Mouse (Mus musculus) CD4-positive, CD25-positive, alpha-beta regulatory T cell, adult 2 months (primary cell): ENCODE results near the gene Tas2r143.
A peak's percentile ranks its signal among the peaks of the same experiment; 100 is the strongest.

ENCODE experiments used
- DNase-seq: peaks from one replicate; pipeline ENCODE4 v3.0.0-alpha.2; 2012; ENCODE audit warnings: low read depth, low spot score

Tas2r143 gene

GRCm38 (mm10) chr6:42365215-42365614 is 34.8 kb upstream of the Tas2r143 start:
- DNase-seq = no peak

- no peak for DNase-seq
Measured at GRCm38 (mm10) chr6:42369870-42370269, 30.2 kb upstream of the Tas2r143 start.

- DNase-seq = no peak
Measured at GRCm38 (mm10) chr6:42370630-42371363, 29.2 kb upstream of the Tas2r143 start.

GRCm38 (mm10) chr6:42372001-42372400 is 28.0 kb upstream of the Tas2r143 start:
- no peak for DNase-seq

- DNase-seq = no peak
Measured at GRCm38 (mm10) chr6:42372421-42372815, 27.6 kb upstream of the Tas2r143 start.

- peak; percentile 80 for DNase-seq
Measured at GRCm38 (mm10) chr6:42372816-42373547, 27.1 kb upstream of the Tas2r143 start, which contains the start of gene Epha1. Epha1 (minus strand) TSS chr6:42373268.

GRCm38 (mm10) chr6:42373669-42374430 is 26.2 kb upstream of the Tas2r143 start:
- no peak for DNase-seq

GRCm38 (mm10) chr6:42374701-42375100 is 25.3 kb upstream of the Tas2r143 start:
- no peak for DNase-seq

GRCm38 (mm10) chr6:42375131-42375530 is 24.9 kb upstream of the Tas2r143 start:
- no peak for DNase-seq

- DNase-seq = no peak
Measured at GRCm38 (mm10) chr6:42376016-42376415, 24.0 kb upstream of the Tas2r143 start.

- no peak for DNase-seq
Measured at GRCm38 (mm10) chr6:42376504-42377019, 23.5 kb upstream of the Tas2r143 start.

GRCm38 (mm10) chr6:42377280-42377679 is 22.8 kb upstream of the Tas2r143 start:
- DNase-seq = no peak

- DNase-seq = no peak
Measured at GRCm38 (mm10) chr6:42379551-42379950, 20.5 kb upstream of the Tas2r143 start.

- DNase-seq = peak; percentile 70
Measured at GRCm38 (mm10) chr6:42380416-42381144, 19.5 kb upstream of the Tas2r143 start.

- no peak for DNase-seq
Measured at GRCm38 (mm10) chr6:42381221-42381620, 18.8 kb upstream of the Tas2r143 start.

GRCm38 (mm10) chr6:42381916-42382381 is 18.1 kb upstream of the Tas2r143 start:
- DNase-seq = no peak

- DNase-seq = no peak
Measured at GRCm38 (mm10) chr6:42383360-42383759, 16.7 kb upstream of the Tas2r143 start.

GRCm38 (mm10) chr6:42385635-42386034 is 14.4 kb upstream of the Tas2r143 start:
- no peak for DNase-seq

- DNase-seq = no peak
Measured at GRCm38 (mm10) chr6:42391796-42392330, 8.2 kb upstream of the Tas2r143 start.

- no peak for DNase-seq
Measured at GRCm38 (mm10) chr6:42395960-42396809, 3.9 kb upstream of the Tas2r143 start.
